Mouse (Mus musculus): ENCODE data around the gene Pxn.
"Not testable (repeated sequence)": the region's sequence is repeated elsewhere in the genome, so short reads cannot be mapped to it uniquely, and the experiment has no call there.

The Pxn gene

GRCm38 (mm10) chr5:115509790-115510689 lies 3.6 kb downstream of the Pxn start:
- DNase-seq = peak in 1 of 2 experiments; percentile 33

GRCm38 (mm10) chr5:115512375-115512774 lies 5.9 kb downstream of the Pxn start:
- no peak for DNase-seq

- DNase-seq = no peak
Observed at GRCm38 (mm10) chr5:115513246-115513645, 6.8 kb downstream of the Pxn start.

- DNase-seq = no peak
Observed at GRCm38 (mm10) chr5:115513721-115514120, 7.2 kb downstream of the Pxn start.

- no peak for DNase-seq
Observed at GRCm38 (mm10) chr5:115514346-115514745, 7.9 kb downstream of the Pxn start.

GRCm38 (mm10) chr5:115514896-115515587 lies 8.6 kb downstream of the Pxn start:
- no peak for DNase-seq

GRCm38 (mm10) chr5:115516081-115516907 lies 9.8 kb downstream of the Pxn start:
- DNase-seq = no peak

GRCm38 (mm10) chr5:115516908-115517307 lies 10.4 kb downstream of the Pxn start:
- no peak for DNase-seq

GRCm38 (mm10) chr5:115517501-115517900 lies 11.0 kb downstream of the Pxn start:
- DNase-seq = no peak

- not testable (repeated sequence) for DNase-seq
Observed at GRCm38 (mm10) chr5:115518214-115518613, 11.7 kb downstream of the Pxn start.

- DNase-seq = peak; percentile 65 to 68
Observed at GRCm38 (mm10) chr5:115520325-115520869, 13.9 kb downstream of the Pxn start.

- DNase-seq = peak; percentile 16 to 34
Observed at GRCm38 (mm10) chr5:115521553-115522461, 15.3 kb downstream of the Pxn start.

GRCm38 (mm10) chr5:115522531-115522930 lies 16.1 kb downstream of the Pxn start:
- DNase-seq = peak in 1 of 2 experiments; percentile 11

GRCm38 (mm10) chr5:115522981-115523499 lies 16.6 kb downstream of the Pxn start:
- DNase-seq = no peak

- DNase-seq = peak in 1 of 2 experiments; percentile 33
Observed at GRCm38 (mm10) chr5:115523971-115524370, 17.5 kb downstream of the Pxn start.

- DNase-seq = peak in 1 of 2 experiments; percentile 14
Observed at GRCm38 (mm10) chr5:115524471-115524870, 18.0 kb downstream of the Pxn start.

- DNase-seq = peak in 1 of 2 experiments; percentile 18
Observed at GRCm38 (mm10) chr5:115525416-115525815, 18.9 kb downstream of the Pxn start.

- peak in 1 of 2 experiments; percentile 59 for DNase-seq
Observed at GRCm38 (mm10) chr5:115525943-115526342, 19.5 kb downstream of the Pxn start.

- peak in 1 of 2 experiments; percentile 63 for DNase-seq
Observed at GRCm38 (mm10) chr5:115526456-115527202, 20.2 kb downstream of the Pxn start.

- DNase-seq = no peak
Observed at GRCm38 (mm10) chr5:115528128-115528527, 21.7 kb downstream of the Pxn start.
